Mouse (Mus musculus): ENCODE measurements around the gene Gbp8.
"Not testable (repeated sequence)": the region's sequence is repeated elsewhere in the genome, so short reads cannot be mapped to it uniquely, and the experiment has no call there.

Gbp8 gene

DNA sequence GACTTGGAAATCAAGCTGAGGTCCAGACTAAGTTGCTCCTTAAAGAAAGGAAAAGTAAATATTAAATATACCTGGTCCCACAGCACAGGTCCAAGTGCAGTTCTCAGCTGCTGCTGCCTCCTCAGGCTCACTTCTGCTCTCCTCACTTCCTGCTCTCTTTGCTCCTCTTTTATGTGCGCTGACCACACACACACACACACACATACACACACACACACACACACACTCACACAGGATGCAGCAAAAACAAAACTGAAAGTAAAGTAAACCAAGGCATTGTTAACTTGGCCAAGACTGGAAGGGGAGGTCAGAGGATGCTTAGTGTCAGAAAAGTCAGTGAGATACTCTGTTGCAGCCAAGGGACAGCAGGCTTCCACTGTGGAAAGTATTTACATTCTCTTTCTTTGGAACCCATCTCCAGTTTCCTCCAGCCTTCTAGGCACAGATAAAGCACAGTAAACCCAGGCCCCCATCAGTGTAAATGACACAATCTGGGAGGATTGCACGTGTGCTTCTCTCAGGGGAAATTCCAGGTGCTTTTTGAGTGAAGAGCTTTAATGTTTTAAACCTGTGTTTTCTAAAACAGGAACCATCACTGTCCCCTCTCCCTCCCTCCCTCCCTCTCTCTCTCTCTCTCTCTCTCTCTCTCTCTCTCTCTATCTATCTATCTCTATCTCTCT lies at the start of gene Gbp8, which contains the start of the genes Gbp9 and Gbp4:
Gene Gbp8, minus strand, starts transcription at position 132 of the 680 bp plus-strand sequence.
Gene Gbp9, minus strand, starts transcription at position 131 of the 680 bp plus-strand sequence.
Gene Gbp4, minus strand, starts transcription at position 178 of the 680 bp plus-strand sequence.
- DNase-seq = peak; percentile 79

DNA sequence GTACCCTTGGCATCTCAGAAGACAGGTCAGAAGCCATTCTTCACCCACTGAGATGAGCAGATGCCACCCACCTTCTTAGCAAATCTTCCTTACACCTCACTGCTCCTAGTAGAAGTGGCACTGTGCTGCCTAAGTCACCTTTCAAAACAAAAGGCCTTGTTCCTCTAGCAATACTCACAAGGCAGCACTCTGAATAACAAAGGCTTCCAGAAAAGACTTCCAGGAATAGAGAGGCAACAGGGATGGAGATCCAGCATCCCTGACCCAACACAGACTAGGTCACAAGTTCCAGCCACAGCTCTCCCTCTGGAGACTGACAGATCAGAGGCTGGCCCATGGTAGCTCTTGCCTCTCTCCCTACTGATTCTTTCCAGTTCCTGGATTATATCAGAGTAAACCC lies 42.1 kb upstream of the Gbp8 start:
- no peak for DNase-seq

DNA sequence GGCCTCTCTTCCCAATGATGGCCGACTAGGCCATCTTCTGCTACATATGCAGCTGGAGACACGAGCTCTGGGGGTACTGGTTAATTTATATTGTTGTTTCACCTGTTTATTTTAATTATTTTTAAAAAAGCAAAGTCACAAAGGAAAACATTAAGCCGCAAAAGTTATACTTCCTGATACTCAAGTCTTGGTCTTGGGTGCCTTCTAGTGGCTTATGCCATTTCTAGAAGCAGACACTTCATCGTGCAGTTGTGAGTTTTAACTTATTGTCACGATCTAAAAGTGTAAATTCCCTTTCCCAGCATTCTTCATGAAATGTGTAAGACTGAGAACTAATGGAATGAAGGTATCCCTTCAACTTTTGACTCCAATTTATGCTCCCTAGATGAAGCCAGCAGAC lies 17.2 kb upstream of the Gbp8 start:
- DNase-seq = no peak

DNA sequence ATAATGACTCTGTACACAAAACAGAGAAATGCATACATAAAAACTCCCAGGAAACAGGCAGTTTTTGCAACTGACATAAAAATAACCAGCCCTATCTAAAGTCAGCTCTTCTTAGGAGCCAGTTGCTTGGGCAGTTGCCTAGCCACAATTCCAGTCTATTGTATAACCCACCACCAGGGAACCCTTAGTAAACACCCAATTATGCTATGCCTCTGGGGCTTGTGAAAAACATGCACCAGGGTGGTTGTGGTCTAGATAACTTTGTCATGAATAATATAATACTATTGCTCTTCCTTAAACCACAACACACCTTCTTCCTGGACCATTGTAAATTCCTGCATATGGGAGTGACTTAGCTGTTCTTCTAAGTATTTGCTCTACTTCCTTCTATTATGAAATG lies 14.7 kb upstream of the Gbp8 start:
- no peak for DNase-seq

DNA sequence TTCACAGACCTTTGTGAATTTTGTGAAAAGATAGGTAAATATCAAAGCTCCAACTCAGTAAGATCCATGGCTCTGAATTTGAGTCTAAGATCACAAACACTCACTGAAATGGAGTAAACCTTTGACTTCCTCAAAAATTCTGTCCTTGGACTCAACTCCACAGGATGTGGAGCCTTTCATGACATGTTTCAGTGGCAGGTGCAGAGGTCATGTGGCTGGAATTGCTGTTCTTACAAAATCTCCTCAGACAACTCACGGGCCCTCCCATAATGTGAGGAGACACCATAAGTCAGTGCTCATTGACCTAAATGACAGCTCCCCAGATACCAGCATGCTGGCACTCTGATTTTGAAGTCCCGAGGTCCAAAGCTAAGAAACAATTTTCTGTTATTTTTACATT lies 8.7 kb upstream of the Gbp8 start:
- not testable (repeated sequence) for DNase-seq

DNA sequence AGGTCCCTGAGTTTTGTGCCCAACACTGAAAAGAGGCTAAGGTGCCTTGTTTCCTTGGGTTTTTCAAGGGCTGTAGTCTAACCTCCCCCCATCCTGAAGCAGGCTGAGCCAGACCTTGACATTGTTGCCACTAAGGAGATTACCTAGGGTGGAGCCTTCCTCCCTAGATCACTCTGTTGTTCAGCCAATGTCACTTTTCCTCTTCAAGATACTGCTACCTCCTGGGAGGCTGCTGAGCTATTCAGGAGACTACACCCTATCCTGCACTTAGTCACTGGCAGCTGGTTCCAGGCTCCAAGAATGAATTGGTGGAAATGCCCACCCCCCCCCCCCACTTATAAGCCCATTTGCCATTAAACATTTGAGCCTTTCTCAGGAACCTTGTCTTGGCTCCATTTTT lies 7.1 kb upstream of the Gbp8 start:
- no peak for DNase-seq

DNA sequence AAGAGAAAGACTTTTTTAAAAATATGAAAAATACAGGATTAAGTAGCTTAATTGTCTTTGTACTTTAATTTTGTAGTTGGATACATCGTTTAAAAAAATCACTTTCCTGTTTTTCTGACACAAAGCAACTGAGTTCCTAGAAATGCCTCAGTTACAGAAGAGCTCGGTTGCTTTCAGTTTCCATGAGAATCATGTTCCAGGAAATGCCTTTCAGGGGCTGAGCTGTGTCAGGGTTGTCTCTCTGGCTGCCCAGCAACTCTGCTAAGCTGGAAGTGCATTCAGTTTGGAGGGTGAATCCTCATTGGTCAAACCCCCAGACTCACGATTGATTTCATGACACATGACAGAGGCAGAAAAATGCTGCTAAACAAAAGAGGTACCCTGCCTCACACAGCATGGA lies 6.4 kb upstream of the Gbp8 start:
- not testable (repeated sequence) for DNase-seq

DNA sequence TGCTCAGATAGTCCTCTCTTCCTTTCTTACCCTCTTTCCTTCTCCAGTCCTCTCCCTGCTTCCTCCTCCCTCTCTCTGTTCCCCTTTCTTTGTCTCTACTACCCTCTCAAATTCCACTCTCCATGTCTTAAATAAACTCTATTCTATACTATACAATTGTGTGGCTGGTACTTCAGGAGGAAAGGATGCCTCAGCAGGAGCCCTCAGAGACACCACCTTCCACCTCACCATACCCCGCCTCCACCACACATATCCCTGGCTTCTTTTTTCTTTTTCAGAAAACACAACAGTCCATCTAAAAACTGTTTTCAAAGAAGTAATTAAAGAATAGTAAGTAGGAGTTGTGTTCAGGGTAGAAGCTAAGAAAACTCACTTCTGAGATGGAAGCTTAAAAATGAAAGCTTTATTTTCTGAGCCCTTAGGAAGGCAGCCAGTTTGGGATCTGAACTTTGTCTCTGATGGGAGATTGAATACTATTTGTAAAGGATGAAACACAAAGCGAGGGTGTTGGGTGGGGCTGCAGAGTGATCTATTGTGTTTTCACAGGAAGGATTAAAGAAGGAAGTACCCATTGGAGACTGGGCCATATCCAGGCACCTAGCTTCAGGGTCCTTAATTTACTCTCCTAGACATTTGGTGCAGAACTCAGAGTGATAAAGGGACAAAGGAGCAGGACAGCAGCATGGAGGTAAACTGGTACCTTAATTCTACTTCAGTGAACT lies 910 bp upstream of the Gbp8 start:
- DNase-seq = not testable (repeated sequence)

DNA sequence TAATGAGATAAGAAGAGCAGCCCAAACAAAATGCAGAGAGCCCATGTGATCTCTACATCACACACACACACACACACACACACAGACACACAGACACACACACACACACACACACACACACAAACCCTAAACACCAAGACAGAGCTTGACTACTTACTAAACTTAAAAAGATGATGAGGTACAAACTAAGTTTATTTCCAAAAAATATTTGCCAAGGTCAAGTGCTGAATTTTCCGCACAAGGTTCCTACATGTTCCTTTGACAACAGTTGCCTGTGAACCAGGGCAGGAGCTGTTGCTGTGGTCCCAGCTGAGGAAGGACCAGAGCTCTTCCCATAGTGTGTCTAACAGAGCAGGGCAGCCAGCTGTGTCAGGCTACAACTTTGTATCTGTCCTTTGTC lies 434 bp downstream of the Gbp8 start:
- no peak for DNase-seq

DNA sequence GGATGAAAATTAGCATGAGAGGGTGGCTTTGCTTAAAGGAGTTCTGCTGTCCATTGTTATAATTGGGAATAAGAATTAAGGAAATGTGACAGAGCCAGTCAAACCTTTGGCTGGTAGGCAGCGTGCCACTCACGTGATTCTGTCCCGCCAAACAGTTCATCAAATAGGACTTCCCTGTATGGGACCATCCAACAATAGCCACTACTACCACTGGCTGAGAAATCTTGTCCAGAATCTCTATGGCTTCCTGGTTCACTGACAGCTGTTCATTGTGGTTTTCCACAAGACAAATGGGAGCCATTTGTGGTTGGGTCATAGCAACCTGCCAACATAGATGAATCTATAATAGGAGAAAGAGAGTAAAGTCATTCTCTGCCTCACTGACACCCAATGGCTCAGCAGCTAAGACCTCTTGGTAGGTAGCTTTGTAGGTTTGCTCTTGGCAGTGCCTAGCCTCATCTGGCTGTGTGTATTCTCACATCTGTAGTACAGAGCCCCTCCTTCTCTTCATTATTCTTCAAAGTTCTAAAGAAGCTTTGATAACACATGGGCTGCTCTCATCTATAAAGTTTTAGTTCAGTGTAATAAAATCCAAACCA lies 2.5 kb downstream of the Gbp8 start:
- not testable (repeated sequence) for DNase-seq

DNA sequence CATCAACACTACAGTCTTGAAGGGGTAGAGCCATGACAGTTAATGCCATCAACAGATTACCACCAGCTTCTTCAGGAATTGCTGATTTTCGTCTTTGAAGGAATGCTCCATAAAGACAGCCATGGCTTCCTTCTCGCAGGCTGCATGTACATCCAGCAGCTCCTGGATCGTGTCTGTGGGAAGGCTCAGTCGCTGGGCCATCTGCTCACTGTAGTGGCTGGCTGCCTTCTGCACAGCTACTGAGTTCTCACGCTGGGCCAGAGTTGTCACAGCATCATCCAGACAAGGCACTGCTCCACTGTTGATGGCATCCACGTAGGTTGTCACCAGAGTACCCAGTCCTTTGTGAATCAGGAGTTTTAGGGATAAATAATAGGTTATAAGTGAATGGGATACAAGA lies 17.6 kb downstream of the Gbp8 start:
- DNase-seq = not testable (repeated sequence)

DNA sequence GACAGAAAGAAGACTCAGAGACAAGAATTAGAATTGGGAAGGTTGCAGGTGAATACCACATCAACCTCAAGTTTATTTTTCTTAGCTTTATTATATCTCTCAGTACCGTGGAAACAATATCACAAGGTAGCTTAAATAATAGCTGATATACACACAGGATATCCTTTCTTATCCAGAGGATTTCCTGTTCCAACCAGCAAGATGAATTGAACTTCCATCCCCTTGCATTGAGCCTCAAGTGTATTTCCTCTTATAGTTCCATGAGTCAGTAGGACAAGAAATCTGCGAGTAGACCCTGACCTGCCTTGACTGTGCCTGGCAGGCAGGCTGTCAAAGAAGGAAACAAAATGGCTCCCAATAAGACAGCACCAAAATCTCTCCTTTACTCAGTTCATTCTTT lies 23.6 kb downstream of the Gbp8 start:
- no peak for DNase-seq

DNA sequence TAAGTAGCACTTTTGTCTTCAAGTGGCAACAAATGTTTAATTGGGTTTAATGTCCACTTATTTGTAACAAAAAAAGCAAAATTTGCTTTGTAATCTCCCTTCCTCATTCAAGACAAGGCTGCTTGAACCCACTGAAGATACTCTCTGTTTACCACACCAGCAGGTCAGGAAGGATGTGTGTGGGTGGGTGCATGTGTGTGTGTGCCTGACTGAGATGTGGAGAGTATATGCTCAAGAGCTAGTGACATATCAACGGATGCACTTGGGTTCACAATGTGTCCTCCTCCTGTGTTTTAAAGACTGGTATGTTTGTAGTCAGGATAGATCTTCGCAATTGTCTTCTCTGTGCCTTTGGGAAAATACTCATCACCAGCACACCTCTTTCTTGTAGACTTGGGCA lies 24.6 kb downstream of the Gbp8 start:
- peak; percentile 63 for DNase-seq

DNA sequence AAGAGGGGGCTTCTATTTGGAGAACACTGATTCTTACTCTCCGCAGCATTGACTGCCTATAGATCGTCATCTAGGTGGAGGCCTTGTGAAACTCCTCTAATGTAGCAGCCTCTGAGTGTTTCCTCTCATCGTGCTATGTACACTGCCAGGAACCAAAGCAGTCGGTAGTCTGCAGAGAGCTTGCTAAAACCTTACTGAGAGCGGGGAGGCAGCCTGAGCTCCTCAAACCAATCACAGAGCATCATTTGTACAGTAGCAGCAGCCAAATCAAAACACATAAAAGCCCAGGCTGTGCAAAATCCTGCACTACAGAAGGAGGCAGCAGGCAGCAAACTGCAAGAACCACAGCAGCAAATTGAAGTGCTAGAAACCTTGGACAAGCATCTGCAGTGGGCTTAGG lies 25.7 kb downstream of the Gbp8 start:
- DNase-seq = peak; percentile 41

DNA sequence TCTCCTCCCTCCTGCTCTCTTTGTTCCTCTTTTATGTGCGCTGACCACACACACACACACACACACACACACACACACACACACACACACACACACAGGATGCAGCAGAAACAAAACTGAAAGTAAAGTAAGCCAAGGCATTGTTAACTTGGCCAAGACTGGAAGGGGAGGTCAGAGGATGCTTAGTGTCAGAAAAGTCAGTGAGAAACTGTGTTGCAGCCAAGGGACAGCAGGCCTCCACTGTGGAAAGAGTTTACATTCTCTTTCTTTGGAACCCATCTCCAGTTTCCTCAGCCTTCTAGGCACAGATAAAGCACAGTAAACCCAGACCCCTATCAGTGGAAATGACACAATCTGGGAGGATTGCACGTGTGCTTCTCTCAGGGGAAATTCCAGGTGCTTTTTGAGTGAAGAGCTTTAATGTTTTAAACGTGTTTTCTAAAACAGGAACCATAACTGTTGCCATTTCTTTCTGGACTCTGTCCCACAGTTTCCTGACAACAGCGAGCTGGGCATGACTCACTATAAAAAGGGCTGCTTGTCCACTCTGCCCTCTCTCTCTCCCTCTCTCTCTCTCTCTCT lies 29.0 kb downstream of the Gbp8 start:
- peak; percentile 75 for DNase-seq

DNA sequence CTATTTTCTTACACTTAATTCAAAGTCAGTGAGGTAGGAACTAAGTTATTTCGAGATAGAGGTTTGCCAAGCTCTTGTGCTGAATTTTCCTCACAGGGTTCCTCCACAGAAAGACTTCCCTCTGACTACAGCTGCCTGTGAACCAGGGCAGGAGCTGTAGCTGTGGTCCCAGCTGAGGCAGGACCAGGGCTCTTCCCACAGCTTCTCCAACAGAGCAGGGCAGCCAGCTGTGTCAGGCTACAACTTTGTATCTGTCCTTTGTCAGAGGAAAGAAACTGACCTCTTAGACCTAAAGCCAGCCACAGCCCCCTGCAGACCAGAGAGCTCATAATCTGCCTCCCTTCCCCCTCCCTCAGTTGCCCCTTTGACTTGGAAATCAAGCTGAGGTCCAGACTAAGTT lies 29.6 kb downstream of the Gbp8 start:
- DNase-seq = peak; percentile 47

DNA sequence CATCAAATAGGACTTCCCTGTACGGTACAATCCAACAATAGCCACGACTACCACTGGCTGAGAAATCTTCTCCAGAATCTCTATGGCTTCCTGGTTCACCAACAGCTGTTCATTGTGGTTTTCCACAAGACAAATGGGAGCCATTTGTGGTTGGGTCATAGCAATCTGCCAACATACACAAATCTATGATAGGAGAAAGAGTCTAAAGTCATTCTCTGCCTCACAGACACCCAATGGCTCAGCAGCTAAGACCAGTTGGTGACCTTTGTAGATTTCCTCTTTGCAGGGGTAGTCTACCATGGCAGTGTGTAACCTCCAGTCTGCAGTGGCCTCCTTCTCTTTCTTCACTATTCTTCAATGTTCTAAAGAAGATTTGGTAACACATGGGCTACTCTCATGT lies 33.7 kb downstream of the Gbp8 start:
- not testable (repeated sequence) for DNase-seq

DNA sequence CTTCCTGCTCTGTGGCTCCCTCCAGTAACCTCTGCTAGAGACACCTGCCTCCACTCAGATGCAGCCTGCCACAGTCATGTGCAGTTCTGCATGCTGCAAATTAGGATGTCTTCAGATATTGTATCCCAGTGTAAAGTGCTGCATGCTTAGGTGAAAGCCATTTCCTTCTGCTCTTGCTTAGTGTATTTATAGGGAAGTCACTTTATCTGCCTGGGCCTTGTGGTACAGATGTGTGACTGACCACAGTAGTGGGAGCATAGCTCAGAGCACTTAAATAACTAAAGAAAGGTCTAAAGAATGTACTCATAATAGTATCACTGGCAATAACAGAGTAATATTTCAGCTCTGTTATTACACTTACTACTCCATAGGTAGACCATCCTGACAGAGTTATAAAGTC lies 57.4 kb downstream of the Gbp8 start:
- DNase-seq = peak; percentile 27

DNA sequence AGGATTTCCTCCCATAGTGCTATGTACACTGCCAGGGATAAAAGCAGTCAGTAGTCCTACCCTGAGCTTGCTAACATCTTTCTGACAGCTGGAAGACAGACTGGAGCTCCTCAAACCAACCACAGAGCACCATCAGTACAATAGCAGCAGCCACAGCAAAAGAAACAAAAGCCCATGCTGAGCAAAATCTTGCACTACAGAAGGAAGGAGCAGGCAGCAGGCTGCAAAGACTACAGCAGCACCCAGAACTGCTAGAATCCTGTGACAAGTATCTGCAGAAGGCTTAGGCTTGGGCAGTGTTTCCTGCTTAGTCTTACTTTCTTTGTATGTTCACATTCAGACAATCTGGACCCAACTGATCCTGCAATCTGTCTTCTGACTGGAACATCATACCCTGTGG lies 71.0 kb downstream of the Gbp8 start:
- DNase-seq = peak; percentile 73

DNA sequence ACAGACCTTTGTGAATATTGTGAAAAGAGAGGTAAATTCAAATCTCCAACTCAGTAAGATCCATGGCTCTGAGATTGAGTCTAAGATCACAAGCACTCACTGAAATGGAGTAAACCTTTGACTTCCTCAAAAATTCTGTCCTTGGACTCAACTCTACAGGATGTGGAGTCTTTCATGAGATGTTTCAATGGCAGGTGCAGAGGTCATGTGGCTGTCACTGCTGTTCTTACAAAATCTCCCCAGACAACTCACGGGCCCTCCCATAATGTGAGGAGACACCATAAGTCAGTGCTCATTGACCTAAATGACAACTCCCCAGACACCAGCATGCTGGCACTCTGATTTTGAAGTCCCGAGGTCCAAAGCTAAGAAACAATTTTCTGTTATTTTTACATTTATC lies 74.9 kb downstream of the Gbp8 start:
- DNase-seq = peak; percentile 46

DNA sequence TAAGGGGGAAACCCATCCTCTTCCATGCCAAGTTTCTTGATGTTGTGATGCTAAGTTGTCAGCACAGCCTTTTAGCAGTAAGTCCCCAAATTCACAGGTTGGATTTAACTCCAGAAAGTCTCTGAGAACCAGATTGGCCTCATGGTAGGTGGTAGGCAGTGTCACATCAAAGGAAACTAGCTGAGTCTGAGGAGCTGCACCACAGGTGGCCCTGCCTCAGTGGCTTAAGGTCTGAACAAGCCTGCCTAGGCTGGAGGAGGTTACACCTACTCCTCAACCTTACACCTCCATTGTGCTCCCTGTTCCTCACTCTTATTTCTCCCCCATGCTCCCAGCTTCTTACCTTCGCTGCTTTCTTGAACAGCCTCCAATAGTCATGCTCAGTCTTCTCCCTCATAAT lies 76.0 kb downstream of the Gbp8 start:
- DNase-seq = peak; percentile 56

DNA sequence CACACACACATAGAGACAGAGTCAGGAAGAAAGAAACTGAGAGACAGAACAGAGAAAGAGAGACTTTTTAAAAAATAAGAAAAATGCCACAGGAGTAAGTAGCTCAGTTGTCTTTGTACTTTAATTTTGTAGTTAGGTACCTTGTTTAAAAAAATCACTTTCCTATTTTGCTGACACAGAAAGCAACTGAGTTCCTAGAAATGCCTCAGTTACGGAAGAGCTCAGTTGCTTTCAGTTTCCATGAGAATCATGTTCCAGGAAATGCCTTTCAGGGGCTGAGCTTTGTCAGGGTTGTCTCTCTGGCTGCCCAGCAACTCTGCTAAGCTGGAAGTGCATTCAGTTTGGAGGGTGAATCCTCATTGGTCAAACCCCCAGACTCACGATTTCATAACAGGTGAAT lies 76.9 kb downstream of the Gbp8 start:
- not testable (repeated sequence) for DNase-seq

DNA sequence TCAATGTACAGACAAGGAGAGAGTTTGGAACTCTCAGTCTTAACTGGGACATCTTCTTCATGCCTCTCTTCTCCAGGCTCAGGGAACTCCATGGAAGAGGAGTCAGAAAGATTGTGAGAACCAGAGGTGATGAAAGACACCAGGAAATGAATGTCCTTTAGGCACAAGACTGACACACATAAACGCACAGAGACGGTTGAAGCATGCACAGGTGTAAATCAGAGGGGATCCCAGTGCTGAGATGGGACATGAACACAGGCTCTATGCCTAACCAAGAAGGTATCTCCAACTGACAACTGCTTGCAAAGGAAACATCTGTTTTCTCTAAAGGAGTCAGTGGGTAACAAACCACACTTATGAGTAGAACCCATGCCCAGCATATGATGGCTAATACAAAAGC lies 79.1 kb downstream of the Gbp8 start:
- peak; percentile 71 for DNase-seq

DNA sequence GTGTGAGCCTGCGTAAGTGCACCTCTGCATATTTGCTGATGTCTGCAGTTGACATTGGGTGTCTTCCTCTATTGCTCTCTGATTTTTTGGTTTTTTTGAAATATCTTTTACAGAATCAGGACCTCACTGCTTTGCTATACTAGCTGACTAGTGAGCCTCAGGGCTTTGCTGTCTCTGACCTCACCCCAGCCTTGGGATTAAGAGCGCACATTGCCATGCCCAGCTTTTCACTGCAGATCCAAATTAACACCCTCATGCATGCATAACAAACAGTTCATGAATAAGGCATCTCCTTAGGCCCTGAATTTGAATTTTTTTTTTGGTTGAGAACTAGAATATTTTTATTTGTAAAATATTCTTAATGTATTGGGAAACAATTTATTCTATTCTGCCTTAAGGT lies 84.1 kb downstream of the Gbp8 start:
- no peak for DNase-seq

Data from thymus, postnatal 25 days (tissue).